Mouse (Mus musculus) hematopoietic stem cell, adult 5-6 weeks (primary cell): ENCODE results near the gene Bmp2k. TPM values are rescaled to one million over a fixed set of nuclear protein-coding genes. Genes with fewer than 3 reads are reported as not detected.
A peak's percentile ranks its signal among the peaks of the same experiment; 100 is the strongest.

Experiments used
- ATAC-seq, 2 experiments: fragments of 125-278 bp in 1 of 2; replicated peaks in 1 of 2; 2 replicates each; pipeline ENCODE4 v1.8.0; 2016 to 2017; ENCODE audit warnings: inconsistent platforms in 2 of 2, mild to moderate bottlenecking in 2 of 2, moderate number of reproducible peaks in 2 of 2, low read depth in 1 of 2, moderate TSS enrichment in 1 of 2; ENCODE audit not compliant: low FRiP score in 2 of 2, poor library complexity in 2 of 2, severe bottlenecking in 2 of 2, insufficient read depth in 1 of 2, low TSS enrichment in 1 of 2
- total RNA-seq: library from RNA; stranded (forward); fragments of 172-1452, 232-1000 nt; gene quantifications from 2 replicates; pipeline ENCODE4 v1.2.3, GENCODE M21; 2017

The Bmp2k gene
- total RNA-seq = 24.8 and 25.0 TPM in 2 replicates

GRCm38 (mm10) chr5:96997310-96997801 lies at the start of gene Bmp2k:
TSS of gene Bmp2k (plus strand) at chr5:96997689.
- ATAC-seq = peak; percentile 65 to 70

- peak in 1 of 2 experiments; percentile 22; a peak in 1 of 4 replicates for ATAC-seq
Observed at GRCm38 (mm10) chr5:96948856-96949527, 48.5 kb upstream of the Bmp2k start.

- peak in 1 of 2 experiments; percentile 37; a peak in 1 of 4 replicates for ATAC-seq
Observed at GRCm38 (mm10) chr5:96949839-96950666, 47.4 kb upstream of the Bmp2k start.

DNA sequence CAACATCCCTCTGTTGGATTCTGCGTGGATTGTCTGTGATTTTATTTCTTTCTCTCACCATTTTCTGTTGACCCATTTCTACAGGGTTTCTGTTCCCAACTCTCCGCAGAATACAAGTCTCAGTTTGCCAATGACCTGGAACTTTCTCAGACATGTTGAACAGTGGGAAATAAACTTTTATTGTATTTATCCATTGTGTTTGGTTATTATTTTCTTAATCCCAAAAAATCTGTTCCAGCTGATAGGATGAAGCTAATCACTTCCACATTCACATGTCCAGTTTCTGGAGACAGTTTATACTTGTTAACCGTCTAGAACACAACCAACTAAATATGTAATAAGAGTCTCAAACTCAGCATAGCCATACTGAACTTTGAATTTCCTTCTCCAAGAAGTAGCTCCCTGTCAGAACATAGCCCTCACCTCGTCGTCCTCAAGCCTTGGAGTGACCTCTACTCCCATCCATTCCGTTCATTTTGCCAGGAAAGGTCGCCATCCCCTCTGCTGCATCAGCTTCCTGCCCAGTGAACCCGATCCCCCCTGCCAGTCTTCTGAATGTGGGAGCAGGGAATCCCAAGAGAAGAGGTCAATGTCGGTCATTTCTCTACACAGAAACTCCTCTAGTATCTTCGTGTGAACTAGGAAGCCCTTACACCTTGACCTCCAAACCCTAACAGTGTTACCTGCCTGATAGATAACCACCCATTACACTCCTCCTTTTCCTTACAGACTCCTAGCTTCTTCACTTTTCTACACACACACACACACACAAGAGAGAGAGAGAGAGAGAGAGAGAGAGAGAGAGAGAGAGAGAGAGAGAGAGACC lies 46.6 kb upstream of the Bmp2k start:
- ATAC-seq = no peak

DNA sequence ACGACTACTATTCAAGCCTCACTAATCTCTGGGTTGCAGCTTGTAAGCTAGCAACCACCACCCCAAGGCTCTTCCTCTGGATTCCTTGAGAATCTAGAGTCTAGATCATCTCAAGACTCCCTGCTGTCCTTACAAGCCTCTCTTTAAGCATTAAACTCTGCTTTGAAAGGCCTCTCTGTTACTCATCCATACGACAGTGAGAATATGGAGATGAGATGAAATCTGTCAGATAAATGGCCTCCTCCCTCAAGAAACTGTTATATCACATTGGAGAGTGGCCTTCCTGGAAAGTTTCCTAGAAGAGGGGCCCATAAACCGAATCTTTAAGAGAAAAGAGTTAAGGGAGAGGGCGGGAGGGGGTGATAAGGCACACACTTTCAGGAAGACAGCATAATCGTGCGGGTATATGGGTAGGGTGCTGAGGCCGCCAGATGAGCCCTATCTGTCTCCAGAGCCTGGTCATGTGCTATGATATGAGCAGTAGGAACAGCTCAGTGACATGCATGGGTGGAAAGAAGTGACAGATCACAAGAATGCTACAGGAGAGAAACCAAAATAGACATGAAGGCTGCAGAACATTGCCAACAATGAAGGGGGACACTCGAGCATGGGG lies 45.9 kb upstream of the Bmp2k start:
- ATAC-seq = peak in 1 of 2 experiments; percentile 33; a peak in 1 of 4 replicates

GRCm38 (mm10) chr5:96954040-96954439 lies 43.4 kb upstream of the Bmp2k start:
- ATAC-seq = no peak

GRCm38 (mm10) chr5:96954466-96955027 lies 42.9 kb upstream of the Bmp2k start:
- ATAC-seq = no peak

DNA sequence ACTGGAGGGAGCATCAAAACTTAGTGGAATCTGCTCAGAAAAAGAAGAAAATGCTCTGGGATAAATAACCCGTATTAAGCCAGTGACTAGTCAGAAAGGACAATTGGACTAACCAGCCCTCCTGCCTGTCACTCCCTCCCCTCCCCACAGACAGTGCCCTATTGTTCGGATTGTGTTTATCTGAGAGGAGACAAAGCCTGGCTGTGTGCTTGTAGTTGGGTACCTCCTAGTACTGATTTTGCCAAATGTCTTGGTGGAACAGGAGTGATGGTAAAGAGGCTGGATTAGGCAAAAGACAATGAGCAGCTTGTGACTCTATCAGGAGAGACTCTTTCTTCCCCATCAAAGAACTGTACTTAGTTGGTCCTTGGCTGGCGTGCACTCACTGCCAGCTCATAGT lies 40.6 kb upstream of the Bmp2k start:
- no peak for ATAC-seq

DNA sequence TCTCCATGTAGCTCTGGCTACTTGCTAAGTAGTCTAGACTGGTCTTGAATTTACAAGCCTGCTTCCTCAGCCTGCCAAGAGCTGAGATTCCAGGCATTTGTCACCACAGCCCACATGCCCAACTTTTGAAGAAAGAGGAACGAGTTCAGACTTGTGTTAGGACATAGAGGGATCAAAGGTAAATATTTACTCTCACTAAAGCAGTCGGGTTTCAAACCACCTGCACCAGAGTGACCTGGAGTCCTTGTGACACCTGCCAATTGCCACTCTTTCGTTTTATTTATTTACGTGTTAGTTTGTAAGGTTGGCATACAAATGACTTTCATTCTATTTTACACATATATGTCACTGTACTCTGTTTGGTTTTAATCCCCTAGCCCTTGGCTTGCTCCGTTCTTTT lies 36.4 kb upstream of the Bmp2k start:
- no peak for ATAC-seq

DNA sequence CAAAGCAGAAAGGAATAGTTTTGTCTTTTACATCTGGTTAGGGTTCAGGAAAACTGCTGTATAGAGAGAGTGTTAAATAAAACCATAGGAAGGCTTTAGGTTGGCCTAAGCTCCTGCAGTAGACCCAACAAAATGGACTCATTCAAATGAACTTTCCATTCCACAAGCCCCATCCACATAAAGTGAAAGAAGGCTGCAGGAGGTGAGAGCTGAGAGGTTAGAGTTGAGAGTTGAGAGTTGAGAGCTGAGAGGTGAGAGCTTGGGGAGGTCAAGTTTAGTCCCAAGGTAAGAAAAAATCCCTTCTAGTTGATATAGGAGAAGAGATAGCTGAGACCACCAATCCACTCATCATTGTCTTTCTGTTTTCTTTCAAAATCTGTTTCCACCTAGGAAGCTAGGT lies 35.6 kb upstream of the Bmp2k start:
- ATAC-seq = no peak

- ATAC-seq = no peak
Observed at GRCm38 (mm10) chr5:96962252-96962933, 35.1 kb upstream of the Bmp2k start.

GRCm38 (mm10) chr5:96962934-96963301 lies 34.6 kb upstream of the Bmp2k start:
- peak in 1 of 2 experiments; percentile 43; a peak in 1 of 4 replicates for ATAC-seq

- ATAC-seq = peak; percentile 25 to 42; a peak in 2 of 4 replicates
Observed at GRCm38 (mm10) chr5:96964062-96965028, 33.1 kb upstream of the Bmp2k start.

GRCm38 (mm10) chr5:96965029-96965403 lies 32.5 kb upstream of the Bmp2k start:
- ATAC-seq = no peak

DNA sequence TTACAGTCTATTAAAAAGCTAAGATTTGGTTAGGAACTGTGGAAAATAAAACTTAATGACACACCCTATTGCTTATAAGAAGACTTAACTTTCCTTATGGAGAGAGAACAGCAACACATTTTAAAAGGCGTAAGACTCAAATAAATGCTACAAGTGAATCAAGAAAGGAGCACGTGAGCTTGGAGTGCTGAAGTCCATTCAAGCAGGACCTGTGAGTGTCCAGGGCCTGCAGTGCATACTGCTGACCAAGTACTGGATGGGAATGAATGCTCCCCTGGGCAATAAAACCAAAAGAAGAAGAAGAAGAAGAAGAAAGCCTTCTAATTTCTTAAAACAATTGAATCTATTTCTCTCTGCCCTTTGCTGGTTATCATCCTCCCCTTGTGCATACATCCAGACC lies 32.0 kb upstream of the Bmp2k start:
- ATAC-seq = no peak
